Mouse (Mus musculus) hindbrain, embryonic 13.5 days (tissue): ENCODE results near the gene Lamb2. TPM values are rescaled to one million over a fixed set of nuclear protein-coding genes. Genes with fewer than 3 reads are reported as not detected.

Experiments used
- ATAC-seq: fragments of 200-750 bp; cut with Nextera tagmentation; 2 replicates; pipeline ENCODE4 v1.8.0; 2017; ENCODE audit warnings: moderate TSS enrichment; ENCODE audit not compliant: low FRiP score
- H3K27ac ChIP-seq: fragments of 300-500 bp; sonication (generic); 2 replicates; pipeline ENCODE4 v1.5.1; 2015; ENCODE audit warnings: inconsistent platforms, mild to moderate bottlenecking, moderate library complexity
- H3K27me3 ChIP-seq: fragments of 300-500 bp; sonication (generic); 2 replicates; pipeline ENCODE4 v1.6.1; 2015; ENCODE audit warnings: mild to moderate bottlenecking, inconsistent platforms
- H3K36me3 ChIP-seq: fragments of 300-500 bp; sonication (generic); 2 replicates; pipeline ENCODE4 v1.6.1; 2015; ENCODE audit warnings: mild to moderate bottlenecking, inconsistent platforms
- H3K4me1 ChIP-seq: fragments of 300-500 bp; sonication (generic); replicated peaks from 2 replicates; pipeline ENCODE4 v1.6.1; 2015; ENCODE audit warnings: inconsistent platforms
- H3K4me2 ChIP-seq: fragments of 300-500 bp; sonication (generic); 2 replicates; pipeline ENCODE4 v1.6.1; 2015; ENCODE audit warnings: inconsistent platforms, mild to moderate bottlenecking, moderate library complexity
- H3K4me3 ChIP-seq: fragments of 300-500 bp; sonication (generic); 2 replicates; pipeline ENCODE4 v1.5.1; 2015; ENCODE audit warnings: mild to moderate bottlenecking, inconsistent platforms
- H3K9ac ChIP-seq: fragments of 300-500 bp; sonication (generic); 2 replicates; pipeline ENCODE4 v1.6.1; 2015; ENCODE audit warnings: mild to moderate bottlenecking, inconsistent platforms
- H3K9me3 ChIP-seq: fragments of 300-500 bp; sonication (generic); 2 replicates; pipeline ENCODE4 v1.6.1; 2016; ENCODE audit warnings: inconsistent platforms
- WGBS: fragments of 180-500 bp; shearing (Covaris S2); methylation state at CpG from one replicate; pipeline ENCODE4 v1.1.7; 2015; 5-methylcytosine and 5-hydroxymethylcytosine counted together
- polyA plus RNA-seq: library from polyadenylated mRNA; unstranded; fragments of >200 nt; fragmentation: Nextera tagmentation; extraction: Ambion mirVana; gene quantifications from 2 replicates; pipeline ENCODE4 v1.2.1, GENCODE M21; 2015

The Lamb2 gene
- polyA plus RNA-seq, 1 experiment from 2014 or later, result 21.6 TPM

DNA sequence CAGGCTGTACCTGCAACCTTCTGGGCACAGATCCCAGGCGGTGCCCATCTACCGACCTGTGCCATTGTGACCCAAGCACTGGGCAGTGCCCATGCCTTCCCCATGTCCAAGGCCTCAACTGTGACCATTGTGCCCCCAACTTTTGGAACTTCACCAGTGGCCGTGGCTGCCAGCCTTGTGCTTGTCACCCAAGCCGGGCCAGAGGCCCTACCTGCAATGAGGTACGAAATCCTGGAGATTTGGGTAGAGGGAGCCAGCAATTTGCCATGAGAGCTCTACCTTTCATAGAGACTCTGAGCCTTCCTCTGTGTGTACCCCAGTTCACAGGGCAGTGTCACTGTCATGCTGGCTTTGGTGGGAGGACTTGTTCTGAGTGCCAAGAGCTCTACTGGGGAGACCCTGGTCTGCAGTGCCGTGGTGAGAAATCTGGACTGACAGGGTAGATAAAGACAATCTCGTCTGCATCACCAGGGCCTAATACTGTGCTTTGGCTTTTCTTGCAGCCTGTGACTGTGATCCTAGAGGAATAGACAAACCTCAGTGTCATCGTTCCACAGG lies 7.5 kb downstream of the Lamb2 start:
- H3K27me3 ChIP-seq, result no peaks in the 10 kb centered on the region
- peaks cover 20% of the 10 kb centered on the region for H3K36me3 ChIP-seq
- H3K9ac ChIP-seq, result 0 out of 2 replicates have a peak overlapping the region, but pooled peaks have one; percentile 11
- peaks cover 18% of the 10 kb centered on the region for H3K4me1 ChIP-seq
- WGBS, result 95% methylated on average over 8 of the region's 8 CpGs
- H3K9me3 ChIP-seq, result no peaks in the 10 kb centered on the region
- no peak overlapping the region for H3K4me3 ChIP-seq
- no peak overlapping the region for H3K4me2 ChIP-seq
- no peak for ATAC-seq
- no peak overlapping the region for H3K27ac ChIP-seq

DNA sequence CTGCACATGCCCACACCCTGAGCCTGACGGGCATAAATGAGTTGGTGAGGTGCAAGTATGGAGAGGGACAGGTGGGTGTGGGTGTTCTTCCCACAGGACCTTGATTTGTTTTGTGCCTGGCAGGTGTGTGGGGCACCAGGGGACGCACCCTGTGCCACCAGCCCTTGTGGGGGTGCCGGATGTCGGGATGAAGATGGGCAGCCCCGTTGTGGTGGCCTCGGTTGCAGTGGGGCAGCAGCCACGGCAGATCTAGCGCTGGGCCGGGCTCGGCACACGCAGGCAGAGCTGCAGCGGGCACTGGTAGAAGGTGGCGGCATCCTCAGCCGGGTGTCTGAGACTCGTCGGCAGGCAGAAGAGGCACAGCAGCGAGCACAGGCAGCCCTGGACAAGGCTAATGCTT lies 8.9 kb downstream of the Lamb2 start:
- Histone ChIP-seq H3K4me1 (peaks cover 26% of the 10 kb centered on the region), H3K36me3 (peaks cover 34% of the 10 kb centered on the region), H3K27me3 (no peaks in the 10 kb centered on the region), H3K9ac (no peak overlapping the region), H3K4me3 (no peak overlapping the region), H3K27ac (no peak overlapping the region), H3K9me3 (no peaks in the 10 kb centered on the region), H3K4me2 (no peak overlapping the region)
- no peak for ATAC-seq
- whole genome bisulfite sequencing, result 98% methylated on average over 17 of the region's 17 CpGs

- peak overlapping the region; percentile 99; the same call in 1 of the 2 replicates for H3K4me3 ChIP-seq
- H3K36me3 ChIP-seq, result peaks cover 42% of the 10 kb centered on the region
- peak overlapping the region; percentile 97 for H3K27ac ChIP-seq
- H3K27me3 ChIP-seq, result no peaks in the 10 kb centered on the region
- 98% methylated on average over 20 of the region's 20 CpGs for whole genome bisulfite sequencing
- ATAC-seq, result no peak
- H3K9me3 ChIP-seq, result no peaks in the 10 kb centered on the region
- H3K4me2 ChIP-seq, result no peak overlapping the region
- H3K4me1 ChIP-seq, result peaks cover 26% of the 10 kb centered on the region
- H3K9ac ChIP-seq, result 0 out of 2 replicates have a peak overlapping the region, but pooled peaks have one; percentile 95
Observed at GRCm38 (mm10) chr9:108489215-108489614, 9.7 kb downstream of the Lamb2 start.

DNA sequence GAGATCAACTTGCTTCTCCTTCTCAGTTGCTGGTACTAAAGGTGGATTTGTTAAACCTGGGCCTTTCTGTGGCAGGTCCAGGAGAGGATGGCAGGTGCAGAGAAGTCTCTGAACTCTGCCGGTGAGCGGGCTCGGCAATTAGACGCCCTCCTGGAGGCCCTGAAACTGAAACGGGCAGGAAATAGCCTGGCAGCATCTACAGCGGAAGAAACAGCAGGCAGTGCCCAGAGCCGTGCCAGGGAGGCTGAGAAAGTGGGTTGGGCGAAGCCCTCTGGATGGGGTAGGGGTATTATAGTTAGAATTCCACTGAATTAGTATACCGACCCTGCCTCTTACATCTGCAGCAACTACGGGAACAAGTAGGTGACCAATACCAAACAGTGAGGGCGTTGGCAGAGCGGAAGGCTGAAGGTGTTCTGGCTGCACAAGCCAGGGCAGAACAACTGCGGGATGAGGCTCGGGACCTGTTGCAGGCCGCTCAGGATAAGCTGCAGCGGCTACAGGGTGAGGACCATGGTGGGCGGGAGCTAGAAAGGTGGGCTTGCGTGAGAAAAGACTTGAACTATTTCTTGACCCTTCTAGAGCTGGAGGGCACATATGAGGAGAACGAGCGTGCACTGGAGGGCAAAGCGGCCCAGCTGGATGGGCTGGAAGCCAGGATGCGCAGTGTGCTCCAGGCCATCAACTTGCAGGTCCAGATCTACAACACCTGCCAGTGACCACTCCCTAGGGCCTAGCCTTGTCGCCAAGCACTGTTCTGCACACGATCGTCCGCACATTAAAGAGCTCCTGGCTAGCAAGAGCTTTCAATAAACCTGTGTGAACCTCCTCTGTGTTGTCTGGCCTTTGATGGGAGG lies 10.4 kb downstream of the Lamb2 start:
- WGBS, result 67% methylated on average over 26 of the region's 26 CpGs
- ATAC-seq, result peak; percentile 1; the same call in 1 of the 2 replicates
- H3K36me3 ChIP-seq, result peaks cover 49% of the 10 kb centered on the region

GRCm38 (mm10) chr9:108490559-108491285 lies 11.2 kb downstream of the Lamb2 start, which contains the start of gene Usp19:
TSS of gene Usp19 (plus strand) at chr9:108490602.
- Histone ChIP-seq H3K27me3 (no peaks in the 10 kb centered on the region), H3K27ac (peak within 1 kb of the TSS; percentile 97), H3K36me3 (peaks cover 57% of the 10 kb centered on the region), H3K4me2 (peak within 1 kb of the TSS; percentile 96), H3K4me1 (peaks cover 26% of the 10 kb centered on the region), H3K9me3 (no peaks in the 10 kb centered on the region), H3K4me3 (peak within 1 kb of the TSS; percentile 99), H3K9ac (peak within 1 kb of the TSS; percentile 95)
- WGBS, result under 1% methylated on average over 68 of the region's 69 CpGs
- ATAC-seq, result peak; percentile 94

More for the DNA sequence above, 10.4 kb downstream of the Lamb2 start:
- peaks cover 26% of the 10 kb centered on the region for H3K4me1 ChIP-seq
- peak overlapping the region; percentile 99 for H3K4me3 ChIP-seq
- no peaks in the 10 kb centered on the region for H3K27me3 ChIP-seq
- H3K9me3 ChIP-seq, result no peaks in the 10 kb centered on the region
- peak overlapping the region; percentile 96 for H3K4me2 ChIP-seq
- peak overlapping the region; percentile 97 for H3K27ac ChIP-seq
- peak overlapping the region; percentile 95 for H3K9ac ChIP-seq

GRCm38 (mm10) chr9:108491286-108491580 lies 11.7 kb downstream of the Lamb2 start:
- H3K9me3 ChIP-seq, result no peaks in the 10 kb centered on the region
- H3K4me1 ChIP-seq, result peaks cover 26% of the 10 kb centered on the region
- no peaks in the 10 kb centered on the region for H3K27me3 ChIP-seq
- peak overlapping the region; percentile 99 for H3K4me3 ChIP-seq
- WGBS, result 11% methylated on average over 12 of the region's 12 CpGs
- H3K36me3 ChIP-seq, result peaks cover 59% of the 10 kb centered on the region
- H3K4me2 ChIP-seq, result peak overlapping the region; percentile 96
- ATAC-seq, result no peak
- H3K9ac ChIP-seq, result peak overlapping the region; percentile 95
- H3K27ac ChIP-seq, result peak overlapping the region; percentile 97

GRCm38 (mm10) chr9:108492043-108492750 lies 12.7 kb downstream of the Lamb2 start:
- peaks cover 60% of the 10 kb centered on the region for H3K36me3 ChIP-seq
- no peaks in the 10 kb centered on the region for H3K9me3 ChIP-seq
- ATAC-seq, result no peak
- 89% methylated on average over 16 of the region's 16 CpGs for WGBS
- H3K9ac ChIP-seq, result peak overlapping the region; percentile 95
- H3K4me1 ChIP-seq, result peaks cover 26% of the 10 kb centered on the region
- H3K4me2 ChIP-seq, result peak overlapping the region; percentile 96
- H3K4me3 ChIP-seq, result peak overlapping the region; percentile 99
- no peaks in the 10 kb centered on the region for H3K27me3 ChIP-seq
- H3K27ac ChIP-seq, result peak overlapping the region; percentile 30

GRCm38 (mm10) chr9:108493246-108493645 lies 13.7 kb downstream of the Lamb2 start:
- Histone ChIP-seq H3K27me3 (no peaks in the 10 kb centered on the region), H3K9me3 (no peaks in the 10 kb centered on the region), H3K36me3 (peaks cover 68% of the 10 kb centered on the region), H3K27ac (no peak overlapping the region), H3K4me3 (no peak overlapping the region), H3K4me2 (no peak overlapping the region), H3K9ac (no peak overlapping the region), H3K4me1 (peaks cover 26% of the 10 kb centered on the region)
- no peak for ATAC-seq
- WGBS, result 98% methylated on average over 8 of the region's 8 CpGs

DNA sequence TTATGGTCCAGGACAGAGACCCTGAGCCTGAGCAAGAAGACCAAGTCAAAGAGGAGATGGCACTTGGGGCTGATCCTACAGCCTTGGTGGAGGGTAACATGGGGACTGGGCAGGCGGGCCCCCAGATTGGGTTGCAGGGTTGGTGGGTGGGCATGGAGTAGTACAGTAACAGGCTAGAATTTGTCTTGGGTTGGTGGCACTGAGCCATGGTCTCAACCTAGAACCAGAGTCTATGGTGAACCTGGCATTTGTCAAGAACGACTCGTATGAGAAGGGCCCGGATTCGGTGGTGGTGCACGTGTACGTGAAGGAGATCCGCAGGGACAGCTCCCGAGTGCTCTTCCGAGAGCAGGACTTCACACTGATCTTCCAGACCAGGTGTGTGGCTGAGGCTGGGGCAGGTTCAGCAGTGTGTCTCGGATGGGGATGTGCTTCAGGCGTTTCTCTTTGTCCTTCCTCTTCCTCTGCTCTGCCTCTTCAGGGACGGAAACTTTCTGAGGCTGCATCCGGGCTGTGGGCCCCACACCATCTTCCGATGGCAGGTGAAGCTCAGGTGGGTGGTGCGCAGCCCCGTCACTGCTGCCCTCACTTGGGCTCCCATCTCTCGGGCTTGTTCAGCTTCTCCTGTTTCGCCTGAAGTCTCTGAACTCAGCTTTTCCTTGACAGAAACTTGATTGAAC lies 14.8 kb downstream of the Lamb2 start:
- no peak overlapping the region for H3K4me2 ChIP-seq
- WGBS, result 97% methylated on average over 19 of the region's 19 CpGs
- no peak for ATAC-seq

DNA sequence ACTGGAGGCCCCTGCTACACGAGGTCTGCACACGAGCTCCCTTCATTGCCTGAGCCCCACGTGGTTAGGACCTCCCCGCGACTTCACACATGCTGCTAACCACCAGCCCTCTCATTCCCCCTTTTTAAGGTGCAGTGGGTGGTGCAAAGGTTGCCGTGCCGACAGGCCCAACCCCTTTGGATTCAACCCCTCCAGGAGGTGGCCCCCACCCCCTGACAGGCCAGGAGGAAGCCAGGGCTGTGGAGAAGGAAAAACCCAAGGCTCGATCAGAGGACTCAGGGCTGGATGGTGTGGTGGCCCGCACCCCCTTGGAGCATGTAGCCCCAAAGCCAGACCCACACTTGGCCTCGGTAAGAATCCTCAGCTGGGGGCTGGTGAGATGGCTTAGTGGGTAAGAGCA lies 15.4 kb downstream of the Lamb2 start:
- H3K4me2 ChIP-seq, result no peak overlapping the region
- no peak overlapping the region for H3K4me3 ChIP-seq
- 87% methylated on average over 10 of the region's 10 CpGs for WGBS
- H3K9me3 ChIP-seq, result no peaks in the 10 kb centered on the region
- no peaks in the 10 kb centered on the region for H3K27me3 ChIP-seq
- peaks cover 22% of the 10 kb centered on the region for H3K4me1 ChIP-seq
- H3K9ac ChIP-seq, result no peak overlapping the region
- peaks cover 80% of the 10 kb centered on the region for H3K36me3 ChIP-seq
- no peak overlapping the region for H3K27ac ChIP-seq
- ATAC-seq, result no peak

More for the DNA sequence above, 14.8 kb downstream of the Lamb2 start:
- Histone ChIP-seq H3K4me1 (peaks cover 26% of the 10 kb centered on the region), H3K27me3 (no peaks in the 10 kb centered on the region), H3K9me3 (no peaks in the 10 kb centered on the region), H3K27ac (no peak overlapping the region), H3K9ac (no peak overlapping the region), H3K36me3 (peaks cover 74% of the 10 kb centered on the region), H3K4me3 (no peak overlapping the region)

DNA sequence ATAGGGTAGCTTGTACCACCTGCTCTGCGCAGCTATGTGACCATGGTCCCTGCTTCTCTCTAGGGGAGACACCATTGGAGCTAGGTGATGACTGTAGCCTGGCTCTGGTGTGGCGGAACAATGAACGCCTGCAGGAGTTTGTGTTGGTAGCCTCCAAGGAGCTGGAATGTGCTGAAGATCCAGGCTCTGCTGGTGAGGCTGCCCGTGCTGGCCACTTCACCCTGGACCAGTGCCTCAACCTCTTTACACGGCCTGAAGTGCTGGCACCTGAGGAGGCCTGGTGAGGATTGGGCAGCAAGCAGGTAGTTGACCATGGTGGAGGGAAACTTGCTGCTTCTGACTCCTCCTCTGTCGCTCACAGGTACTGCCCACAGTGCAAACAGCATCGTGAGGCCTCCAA lies 19.7 kb downstream of the Lamb2 start:
- no peaks in the 10 kb centered on the region for H3K27me3 ChIP-seq
- H3K4me1 ChIP-seq, result no peaks in the 10 kb centered on the region
- H3K9ac ChIP-seq, result no peak overlapping the region
- peaks cover 95% of the 10 kb centered on the region for H3K36me3 ChIP-seq
- no peaks in the 10 kb centered on the region for H3K9me3 ChIP-seq
- H3K4me3 ChIP-seq, result no peak overlapping the region
- H3K27ac ChIP-seq, result no peak overlapping the region
- WGBS, result 96% methylated on average over 7 of the region's 7 CpGs
- no peak for ATAC-seq
- no peak overlapping the region for H3K4me2 ChIP-seq
